Mouse (Mus musculus) olfactory bulb, adult 2 months (tissue): ENCODE measurements around the gene Ust. TPM values are rescaled to one million over a fixed set of nuclear protein-coding genes. Genes with fewer than 3 reads are reported as not detected.

Source experiments
- H3K27ac ChIP-seq: fragments of 200-500 bp; 2 replicates; pipeline ENCODE4 v1.5.1; 2012; ENCODE audit warnings: low read depth, low read length; ENCODE audit not compliant: insufficient read depth
- H3K4me1 ChIP-seq: fragments of 200-500 bp; 2 replicates; pipeline ENCODE4 v1.6.1; 2012; ENCODE audit warnings: low read length; ENCODE audit not compliant: control insufficient read depth, insufficient read depth
- H3K4me3 ChIP-seq: fragments of 200-500 bp; 2 replicates; pipeline ENCODE4 v1.5.1; 2012; ENCODE audit warnings: mild to moderate bottlenecking, low read depth, low read length, moderate library complexity; ENCODE audit not compliant: insufficient read depth
- CTCF ChIP-seq: fragments of 200-500 bp; IDR thresholded peaks from 2 replicates; pipeline ENCODE4 v1.5.1; 2012; ENCODE audit warnings: low read depth, mild to moderate bottlenecking, low read length, moderate library complexity; ENCODE audit not compliant: insufficient read depth
- POLR2A ChIP-seq: fragments of 200-500 bp; IDR thresholded peaks from 2 replicates; pipeline ENCODE4 v1.6.1; 2012; ENCODE audit warnings: mild to moderate bottlenecking, low read depth, low read length, moderate library complexity; ENCODE audit not compliant: insufficient read depth
- WGBS: fragments of 180-500 bp; shearing (Covaris S2); methylation state at CpG from one replicate; pipeline ENCODE4 v1.1.7; 2018; 5-methylcytosine and 5-hydroxymethylcytosine counted together
- polyA plus RNA-seq: library from polyadenylated mRNA; stranded (reverse); fragments of >200 nt; gene quantifications from 2 replicates; pipeline ENCODE4 v1.2.4, GENCODE M21; 2012; ENCODE audit warnings: low replicate concordance; ENCODE audit not compliant: missing spikeins, insufficient read depth, insufficient read length

Ust gene
- polyA plus RNA-seq, 1 experiment: not detected

DNA sequence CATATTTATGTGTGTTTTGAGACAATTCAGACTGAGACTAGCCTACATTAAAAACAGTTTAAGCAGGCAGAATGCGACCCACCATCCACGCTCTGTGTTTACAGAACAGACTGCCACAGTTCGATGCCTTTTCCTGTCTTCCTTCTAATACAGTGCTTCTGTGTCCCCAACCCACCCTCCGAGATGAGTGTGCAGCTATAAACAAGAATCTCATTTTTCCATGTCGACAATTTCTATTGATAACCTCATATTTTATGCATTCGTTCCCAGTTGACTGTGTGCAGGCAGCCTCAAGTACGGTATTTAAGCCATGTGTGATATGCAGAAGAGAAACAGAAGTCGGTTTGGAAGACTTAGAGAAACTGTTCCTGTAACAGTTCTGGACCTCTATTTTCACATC lies 6.9 kb downstream of the Ust start:
- Histone ChIP-seq H3K4me3 (no peak overlapping the region), H3K4me1 (no peaks in the 10 kb centered on the region), H3K27ac (no peak overlapping the region)
- 64% methylated on average over 8 of the region's 8 CpGs for WGBS
- TF ChIP-seq CTCF: no peak
- TF ChIP-seq POLR2A: no peak

DNA sequence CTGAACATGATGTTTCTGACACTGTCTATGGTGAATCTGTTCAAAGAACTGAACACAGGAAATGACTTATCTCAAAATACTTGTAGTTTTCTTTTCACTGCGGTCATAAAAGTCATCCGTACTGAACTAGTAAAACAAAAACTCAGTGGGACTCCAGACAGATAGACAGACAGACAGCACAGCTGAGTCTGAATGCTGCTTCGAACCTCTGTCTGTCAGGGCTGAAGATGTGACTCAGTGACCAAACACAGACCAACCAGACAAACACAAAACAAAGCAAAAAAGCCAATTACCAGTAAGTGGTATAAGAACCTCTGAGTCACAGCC lies 12.4 kb downstream of the Ust start:
- no peak overlapping the region for H3K4me3 ChIP-seq
- TF ChIP-seq CTCF (no peak), POLR2A (no peak)
- WGBS: 75% methylated on average over 3 of the region's 3 CpGs
- no peak overlapping the region for H3K27ac ChIP-seq
- H3K4me1 ChIP-seq: no peaks in the 10 kb centered on the region

DNA sequence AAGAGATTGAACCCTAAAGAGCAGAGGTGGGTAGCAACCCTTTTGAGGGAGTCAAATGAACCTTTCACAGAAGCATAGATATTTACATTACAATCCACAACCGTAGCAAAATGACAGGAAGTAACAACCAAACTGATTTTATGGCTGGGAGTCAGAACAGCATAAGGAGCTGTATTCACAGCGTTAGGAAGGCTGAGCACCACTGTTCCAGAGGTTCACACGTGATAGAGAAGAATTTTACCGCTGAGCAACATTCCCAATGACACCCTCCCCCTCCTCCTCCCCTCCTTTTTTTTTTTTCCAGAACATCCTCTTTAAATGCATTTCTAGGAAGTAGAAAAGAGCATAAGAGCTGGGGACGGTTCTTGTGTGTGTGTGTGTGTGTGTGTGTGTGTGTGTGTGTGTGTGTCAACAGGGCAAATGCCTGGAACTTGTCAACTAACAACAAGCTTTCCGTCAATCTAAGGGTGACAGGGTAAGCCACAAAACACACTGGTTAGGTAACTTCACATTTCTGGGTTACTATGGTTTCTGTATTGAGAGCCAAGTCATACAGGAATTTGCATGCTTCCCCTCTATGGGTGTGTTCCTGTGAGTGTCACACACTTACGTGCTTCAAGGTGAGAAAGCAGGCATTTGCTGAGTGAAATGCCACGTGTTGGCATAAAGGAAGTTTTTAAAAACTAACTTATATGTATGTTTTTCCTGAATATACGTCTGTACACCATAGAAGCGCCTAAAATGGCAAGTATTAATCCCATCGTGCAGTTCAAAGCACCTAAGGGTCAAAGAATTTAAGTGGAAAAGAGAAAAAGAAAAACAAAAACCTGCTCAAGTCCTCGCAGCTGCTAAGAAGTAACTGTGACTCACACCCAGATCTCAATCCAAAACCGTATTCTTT lies 13.0 kb downstream of the Ust start:
- no peak overlapping the region for H3K27ac ChIP-seq
- WGBS: 55% methylated on average over 13 of the region's 13 CpGs
- no peaks in the 10 kb centered on the region for H3K4me1 ChIP-seq
- no peak overlapping the region for H3K4me3 ChIP-seq
- TF ChIP-seq CTCF: no peak

DNA sequence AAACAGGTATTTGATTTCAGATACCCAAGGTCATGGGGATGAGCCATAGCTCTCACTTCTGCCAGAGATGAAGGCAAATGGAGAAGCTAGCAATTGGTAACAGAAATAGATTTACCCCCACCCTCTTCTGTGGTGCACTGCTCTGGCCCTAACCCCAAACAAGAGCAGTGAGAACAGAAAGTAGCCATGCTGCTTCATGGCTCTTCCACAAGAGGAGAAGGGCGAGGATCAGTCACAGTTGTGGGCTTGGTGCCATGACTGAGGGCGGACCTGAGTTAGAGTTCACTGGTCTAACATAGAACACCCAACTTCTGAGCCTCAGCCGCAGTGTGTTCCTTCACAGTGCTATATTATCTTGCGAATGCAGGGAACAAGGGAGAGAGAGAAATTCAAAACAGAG lies 13.8 kb downstream of the Ust start:
- WGBS: 71% methylated on average over 4 of the region's 4 CpGs
- Histone ChIP-seq H3K4me1 (no peaks in the 10 kb centered on the region), H3K4me3 (no peak overlapping the region), H3K27ac (no peak overlapping the region)
- TF ChIP-seq CTCF: no peak
- no peak for TF ChIP-seq POLR2A

DNA sequence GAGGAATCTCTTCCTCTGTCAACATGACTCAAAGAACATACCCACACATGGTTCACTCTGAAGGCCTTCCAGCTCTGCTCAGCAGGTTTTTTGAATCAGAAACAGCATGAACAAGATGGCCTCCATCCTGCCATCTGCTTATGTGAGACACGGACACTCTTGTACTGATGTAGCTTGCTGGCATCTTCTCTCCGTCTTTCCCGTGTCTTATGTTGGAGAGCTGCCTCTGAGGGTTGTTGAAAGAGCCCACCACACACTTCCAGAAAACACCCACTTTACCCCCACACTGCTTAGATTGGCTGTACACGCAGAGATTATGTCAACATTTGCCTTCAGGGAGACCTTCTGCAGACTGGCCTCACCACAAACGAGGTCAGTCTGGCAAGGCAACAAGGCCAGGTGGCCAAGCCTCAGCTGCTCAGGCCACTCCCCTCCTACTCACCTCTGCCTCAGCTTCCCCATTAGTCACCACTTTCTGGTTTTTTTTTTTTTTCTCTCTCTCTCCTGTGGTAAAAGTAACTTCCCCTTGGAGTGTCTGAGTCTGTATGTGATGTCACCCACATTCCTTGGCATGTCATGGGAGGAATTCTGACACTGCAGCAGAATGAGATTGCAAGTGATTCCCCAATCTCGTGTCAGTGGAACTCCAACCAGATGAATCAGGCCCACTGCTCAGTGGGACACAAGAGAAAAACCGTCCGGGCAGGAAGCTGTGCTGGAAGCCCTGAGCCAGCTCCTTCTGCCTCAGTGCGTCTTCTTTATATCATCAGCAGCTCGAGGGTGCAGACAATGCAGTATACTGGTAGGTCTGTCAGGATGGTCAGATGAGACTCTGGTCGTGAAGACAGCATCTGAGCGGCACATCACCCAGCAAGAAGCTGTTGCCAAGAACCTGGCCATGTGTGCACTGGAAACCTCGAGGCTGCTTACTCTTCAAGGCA lies 19.4 kb downstream of the Ust start:
- WGBS: 79% methylated on average over 13 of the region's 13 CpGs
- H3K4me1 ChIP-seq: no peaks in the 10 kb centered on the region
- H3K27ac ChIP-seq: no peak overlapping the region

DNA sequence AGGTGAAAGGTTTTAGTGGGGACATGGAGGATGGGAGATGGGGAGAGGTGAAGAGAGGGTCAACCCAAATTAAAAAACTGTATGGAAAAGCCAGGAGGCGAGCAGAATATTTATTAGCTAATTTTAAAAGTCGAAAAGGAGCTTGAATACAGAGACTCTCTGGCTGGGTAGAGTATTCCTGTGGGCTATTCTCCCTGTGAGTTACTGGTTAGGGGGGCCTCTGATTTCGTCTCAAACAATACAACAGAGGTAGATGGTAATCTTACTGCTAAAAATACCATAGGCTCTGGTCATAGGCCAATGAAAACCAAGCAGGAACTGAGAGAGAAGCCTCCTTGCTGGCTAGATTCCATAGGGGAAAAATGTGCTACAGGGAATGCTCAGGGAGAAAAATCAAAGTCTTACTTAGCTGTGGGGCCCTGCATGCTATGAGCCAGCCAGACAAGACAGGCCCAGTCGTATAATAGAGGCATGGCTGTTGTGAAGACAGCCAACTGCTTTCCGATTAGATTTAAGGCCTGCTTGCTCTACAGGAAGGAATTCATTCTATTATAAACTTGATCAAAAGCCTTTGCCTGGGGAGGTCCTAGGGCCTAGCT lies 23.0 kb downstream of the Ust start:
- no peaks in the 10 kb centered on the region for H3K4me1 ChIP-seq
- WGBS: 48% methylated on average over 5 of the region's 5 CpGs
- H3K4me3 ChIP-seq: no peak overlapping the region
- TF ChIP-seq CTCF: no peak
- TF ChIP-seq POLR2A: no peak
- no peak overlapping the region for H3K27ac ChIP-seq

More for the DNA sequence above, 19.4 kb downstream of the Ust start:
- no peak overlapping the region for H3K4me3 ChIP-seq
- no peak for TF ChIP-seq CTCF
- TF ChIP-seq POLR2A: no peak

DNA sequence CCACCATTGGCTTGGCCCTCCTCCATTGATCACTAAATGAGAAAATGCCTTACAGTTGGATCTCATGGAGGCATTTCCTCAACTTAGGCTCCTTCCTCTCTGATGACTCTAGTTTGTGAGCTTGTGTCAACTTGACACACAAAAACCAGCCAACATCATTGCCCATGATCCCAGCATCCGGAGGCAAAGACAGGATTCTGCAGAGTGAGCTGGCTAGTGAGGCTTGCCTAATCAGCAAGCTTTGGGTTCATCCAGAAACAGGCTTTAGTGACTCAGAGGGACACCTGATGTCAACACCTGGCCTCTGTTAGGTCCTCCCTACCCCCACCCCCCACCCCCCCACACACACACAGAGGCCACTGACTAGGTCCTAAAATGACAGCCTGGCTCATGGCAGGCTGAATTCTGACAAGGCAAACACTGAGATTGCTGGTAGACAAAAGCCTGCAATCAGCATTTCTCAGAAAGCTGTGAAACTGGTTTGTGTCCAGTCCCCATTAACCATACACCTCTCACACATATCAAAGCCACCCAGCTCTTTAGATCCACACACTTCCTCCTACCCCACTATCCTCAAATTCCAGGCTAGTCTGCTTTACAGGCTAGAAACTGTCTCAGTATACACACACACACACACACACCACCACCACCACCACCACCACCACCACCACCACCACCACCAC lies 26.6 kb downstream of the Ust start:
- 100% methylated on average over 1 of the region's 1 CpGs for WGBS
- no peak overlapping the region for H3K4me3 ChIP-seq
- no peaks in the 10 kb centered on the region for H3K4me1 ChIP-seq
- no peak for TF ChIP-seq POLR2A
- no peak for TF ChIP-seq CTCF
- H3K27ac ChIP-seq: no peak overlapping the region

DNA sequence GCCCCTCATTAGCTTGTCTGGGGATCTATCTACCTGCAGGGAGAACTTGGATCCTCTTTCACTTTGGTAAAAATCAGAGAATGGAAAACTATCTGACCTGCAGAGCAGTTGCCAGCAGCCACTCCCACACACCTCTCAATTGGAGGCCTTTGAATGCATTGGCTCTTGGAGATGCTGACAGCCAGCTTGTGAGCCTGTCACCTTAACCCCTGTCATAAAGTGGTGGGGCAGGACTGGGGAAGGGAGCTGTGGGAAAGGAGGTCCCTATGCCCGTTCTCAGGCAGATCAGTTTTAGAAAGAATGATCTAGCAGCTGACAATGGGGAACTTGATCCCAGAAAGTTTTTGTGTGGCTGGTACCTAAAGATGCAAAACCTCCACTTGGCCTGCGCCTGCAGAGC lies 31.2 kb downstream of the Ust start:
- TF ChIP-seq POLR2A (no peak), CTCF (no peak)
- Histone ChIP-seq H3K4me1 (no peaks in the 10 kb centered on the region), H3K27ac (no peak overlapping the region), H3K4me3 (no peak overlapping the region)
- 84% methylated on average over 2 of the region's 2 CpGs for WGBS
